Mouse (Mus musculus) kidney, embryonic 14.5 days (tissue): ENCODE results near the gene Large2. TPM values are rescaled to one million over a fixed set of nuclear protein-coding genes. Genes with fewer than 3 reads are reported as not detected.

ENCODE experiments used
- ATAC-seq: fragments of 200-750 bp; cut with Nextera tagmentation; 2 replicates; pipeline ENCODE4 v1.8.0; 2017; ENCODE audit warnings: moderate number of reproducible peaks, mild to moderate bottlenecking, moderate TSS enrichment, moderate library complexity; ENCODE audit not compliant: low FRiP score, low TSS enrichment
- H3K27ac ChIP-seq: fragments of 300-500 bp; sonication (generic); 2 replicates; pipeline ENCODE4 v1.5.1; 2014; ENCODE audit warnings: low read depth, mild to moderate bottlenecking, low read length, moderate library complexity, mixed read lengths
- H3K27me3 ChIP-seq: fragments of 300-500 bp; sonication (generic); 2 replicates; pipeline ENCODE4 v1.6.1; 2014; ENCODE audit warnings: mild to moderate bottlenecking, low read length; ENCODE audit not compliant: control insufficient read depth, insufficient read depth
- H3K36me3 ChIP-seq: fragments of 300-500 bp; sonication (generic); 2 replicates; pipeline ENCODE4 v1.6.1; 2014; ENCODE audit warnings: low read length, mixed read lengths; ENCODE audit not compliant: control insufficient read depth, insufficient read depth
- H3K4me1 ChIP-seq: fragments of 300-500 bp; sonication (generic); 2 replicates; pipeline ENCODE4 v1.6.1; 2014; ENCODE audit warnings: low read length, mixed read lengths; ENCODE audit not compliant: control insufficient read depth, insufficient read depth
- H3K4me2 ChIP-seq: fragments of 300-500 bp; sonication (generic); replicated peaks from 2 replicates; pipeline ENCODE4 v1.6.1; 2014; ENCODE audit warnings: low read depth, mild to moderate bottlenecking, low read length
- H3K4me3 ChIP-seq: fragments of 300-500 bp; sonication (generic); 2 replicates; pipeline ENCODE4 v1.5.1; 2014; ENCODE audit warnings: mild to moderate bottlenecking, low read length
- H3K9ac ChIP-seq: fragments of 300-500 bp; sonication (generic); 2 replicates; pipeline ENCODE4 v1.6.1; 2014; ENCODE audit warnings: low read depth, mild to moderate bottlenecking, low read length, moderate library complexity
- H3K9me3 ChIP-seq: fragments of 300-500 bp; sonication (generic); 2 replicates; pipeline ENCODE4 v1.6.1; 2016; ENCODE audit warnings: low read length; ENCODE audit not compliant: control insufficient read depth
- WGBS: fragments of 180-500 bp; shearing (Covaris S2); extraction: QIAGEN DNeasy Blood & Tissue Kit; methylation state at CpG from one replicate; pipeline ENCODE4 v1.1.7; 2014; 5-methylcytosine and 5-hydroxymethylcytosine counted together
- polyA plus RNA-seq: library from polyadenylated mRNA; unstranded; fragments of >200 nt; fragmentation: Nextera tagmentation; extraction: Ambion mirVana; gene quantifications from 2 replicates; pipeline ENCODE4 v1.2.1, GENCODE M21; 2014

Large2 gene
- polyA plus RNA-seq, 1 experiment from 2014 or later: 33.3 TPM

GRCm38 (mm10) chr2:92392318-92393264, 17.9 kb upstream of the Large2 start:
- Histone ChIP-seq H3K4me3 (peak overlapping the region; percentile 37), H3K4me1 (peaks cover 41% of the 10 kb centered on the region), H3K9ac (peak overlapping the region; percentile 50; the same call in 1 of the 2 replicates), H3K36me3 (no peaks in the 10 kb centered on the region), H3K27ac (peak overlapping the region; percentile 72), H3K27me3 (no peaks in the 10 kb centered on the region), H3K9me3 (no peaks in the 10 kb centered on the region), H3K4me2 (peak overlapping the region; percentile 45)
- ATAC-seq: peak; percentile 24; the same call in 1 of the 2 replicates
- 3% methylated on average over 26 of the region's 26 CpGs for WGBS

GRCm38 (mm10) chr2:92391703-92392317, 17.1 kb upstream of the Large2 start:
- H3K4me1 ChIP-seq: peaks cover 41% of the 10 kb centered on the region
- H3K27ac ChIP-seq: peak overlapping the region; percentile 72
- H3K9me3 ChIP-seq: no peaks in the 10 kb centered on the region
- ATAC-seq: no peak
- H3K4me2 ChIP-seq: peak overlapping the region; percentile 45
- H3K4me3 ChIP-seq: peak overlapping the region; percentile 37
- H3K9ac ChIP-seq: peak overlapping the region; percentile 50
- peaks cover 6% of the 10 kb centered on the region for H3K36me3 ChIP-seq
- 20% methylated on average over 11 of the region's 11 CpGs for WGBS
- H3K27me3 ChIP-seq: no peaks in the 10 kb centered on the region

GRCm38 (mm10) chr2:92391116-92391515, 16.4 kb upstream of the Large2 start:
- Histone ChIP-seq H3K4me1 (peaks cover 41% of the 10 kb centered on the region), H3K27me3 (no peaks in the 10 kb centered on the region), H3K9me3 (no peaks in the 10 kb centered on the region), H3K9ac (peak overlapping the region; percentile 50; the same call in 1 of the 2 replicates), H3K4me2 (peak overlapping the region; percentile 45), H3K36me3 (peaks cover 13% of the 10 kb centered on the region), H3K4me3 (peak overlapping the region; percentile 37; the same call in 1 of the 2 replicates), H3K27ac (no peak overlapping the region)
- no peak for ATAC-seq
- WGBS: 82% methylated on average over 8 of the region's 8 CpGs

- H3K4me3 ChIP-seq: no peak overlapping the region
- 0 out of 2 replicates have a peak overlapping the region, but pooled peaks have one; percentile 17 for H3K27ac ChIP-seq
- peaks cover 41% of the 10 kb centered on the region for H3K4me1 ChIP-seq
- H3K9me3 ChIP-seq: no peaks in the 10 kb centered on the region
- 80% methylated on average over 6 of the region's 6 CpGs for WGBS
- no peak for ATAC-seq
- peaks cover 21% of the 10 kb centered on the region for H3K36me3 ChIP-seq
- no peak overlapping the region for H3K4me2 ChIP-seq
- H3K27me3 ChIP-seq: no peaks in the 10 kb centered on the region
- no peak overlapping the region for H3K9ac ChIP-seq
These were observed 15.7 kb upstream of the Large2 start for GRCm38 (mm10) chr2:92390206-92390930.

GRCm38 (mm10) chr2:92389645-92390044, 15.0 kb upstream of the Large2 start:
- H3K27ac ChIP-seq: 0 out of 2 replicates have a peak overlapping the region, but pooled peaks have one; percentile 17
- H3K27me3 ChIP-seq: no peaks in the 10 kb centered on the region
- 0 out of 2 replicates have a peak overlapping the region, but pooled peaks have one; percentile 44 for H3K9ac ChIP-seq
- ATAC-seq: no peak; the same call in 1 of the 2 replicates
- WGBS: 4% methylated on average over 10 of the region's 10 CpGs
- H3K9me3 ChIP-seq: no peaks in the 10 kb centered on the region
- H3K4me2 ChIP-seq: peak overlapping the region; percentile 50
- H3K36me3 ChIP-seq: peaks cover 28% of the 10 kb centered on the region
- peak overlapping the region; percentile 46 for H3K4me3 ChIP-seq
- peaks cover 41% of the 10 kb centered on the region for H3K4me1 ChIP-seq

GRCm38 (mm10) chr2:92388891-92389641, 14.4 kb upstream of the Large2 start:
- Histone ChIP-seq H3K4me1 (peaks cover 41% of the 10 kb centered on the region), H3K9me3 (no peaks in the 10 kb centered on the region), H3K4me2 (peak overlapping the region; percentile 50), H3K4me3 (peak overlapping the region; percentile 46), H3K27ac (peak overlapping the region; percentile 70; the same call in 1 of the 2 replicates), H3K9ac (peak overlapping the region; percentile 44), H3K27me3 (no peaks in the 10 kb centered on the region), H3K36me3 (peaks cover 34% of the 10 kb centered on the region)
- WGBS: under 1% methylated on average over 56 of the region's 62 CpGs
- peak; percentile 94 for ATAC-seq

GRCm38 (mm10) chr2:92388081-92388517, 13.4 kb upstream of the Large2 start:
- Histone ChIP-seq H3K4me1 (peaks cover 39% of the 10 kb centered on the region), H3K36me3 (peaks cover 42% of the 10 kb centered on the region), H3K4me2 (peak overlapping the region; percentile 50), H3K9me3 (no peaks in the 10 kb centered on the region), H3K4me3 (peak overlapping the region; percentile 46), H3K27me3 (no peaks in the 10 kb centered on the region), H3K9ac (peak overlapping the region; percentile 44; the same call in 1 of the 2 replicates), H3K27ac (no peak overlapping the region)
- WGBS: 58% methylated on average over 3 of the region's 3 CpGs
- ATAC-seq: no peak

- Histone ChIP-seq H3K9me3 (no peaks in the 10 kb centered on the region), H3K4me3 (no peak overlapping the region), H3K4me2 (peak overlapping the region; percentile 50; the same call in 1 of the 2 replicates), H3K4me1 (peaks cover 35% of the 10 kb centered on the region), H3K27me3 (no peaks in the 10 kb centered on the region), H3K27ac (no peak overlapping the region), H3K36me3 (peaks cover 46% of the 10 kb centered on the region), H3K9ac (no peak overlapping the region; the same call in 1 of the 2 replicates)
- 88% methylated on average over 4 of the region's 4 CpGs for WGBS
- ATAC-seq: no peak
These were observed 13.0 kb upstream of the Large2 start for GRCm38 (mm10) chr2:92387646-92388045.
